Mouse (Mus musculus) midbrain, postnatal 0 days (tissue): ENCODE results near the gene Fgl2. TPM values are rescaled to one million over a fixed set of nuclear protein-coding genes. Genes with fewer than 3 reads are reported as not detected.
"Not testable (repeated sequence)": the region's sequence is repeated elsewhere in the genome, so short reads cannot be mapped to it uniquely, and the experiment has no call there.

Experiments
- ATAC-seq: fragments of 200-750 bp; cut with Nextera tagmentation; 2 replicates; pipeline ENCODE4 v1.8.0; 2017; ENCODE audit warnings: moderate number of reproducible peaks, mild to moderate bottlenecking, moderate TSS enrichment, moderate library complexity; ENCODE audit not compliant: low FRiP score
- DNase-seq: peaks from one replicate; pipeline ENCODE4 v3.0.0-alpha.2; 2015; ENCODE audit warnings: low spot score
- H3K27ac ChIP-seq: fragments of 300-500 bp; sonication (generic); 2 replicates; pipeline ENCODE4 v1.5.1; 2014; ENCODE audit warnings: low read depth, mild to moderate bottlenecking, low read length, mixed read lengths
- H3K27me3 ChIP-seq: fragments of 300-500 bp; sonication (generic); 2 replicates; pipeline ENCODE4 v1.6.1; 2014; ENCODE audit warnings: low read length, control low read depth, mixed read lengths; ENCODE audit not compliant: insufficient read depth
- H3K36me3 ChIP-seq: fragments of 300-500 bp; sonication (generic); 2 replicates; pipeline ENCODE4 v1.6.1; 2014; ENCODE audit warnings: low read length, control low read depth, mixed read lengths; ENCODE audit not compliant: insufficient read depth
- H3K4me1 ChIP-seq: fragments of 300-500 bp; sonication (generic); 2 replicates; pipeline ENCODE4 v1.6.1; 2014; ENCODE audit warnings: mild to moderate bottlenecking, control low read depth, antibody characterized with exemption, low read length, mixed read lengths; ENCODE audit not compliant: insufficient read depth
- H3K4me2 ChIP-seq: fragments of 300-500 bp; sonication (generic); 2 replicates; pipeline ENCODE4 v1.6.1; 2014; ENCODE audit warnings: low read depth, mild to moderate bottlenecking, low read length, mixed read lengths; ENCODE audit not compliant: poor library complexity, severe bottlenecking
- H3K4me3 ChIP-seq: fragments of 300-500 bp; sonication (generic); 2 replicates; pipeline ENCODE4 v1.5.1; 2014; ENCODE audit warnings: low read depth, mild to moderate bottlenecking, low read length, moderate library complexity
- H3K9ac ChIP-seq: fragments of 300-500 bp; sonication (generic); replicated peaks from 2 replicates; pipeline ENCODE4 v1.6.1; 2014; ENCODE audit warnings: mild to moderate bottlenecking, low read length, moderate library complexity, mixed read lengths; ENCODE audit not compliant: poor library complexity, severe bottlenecking
- H3K9me3 ChIP-seq: fragments of 300-500 bp; sonication (generic); 2 replicates; pipeline ENCODE4 v1.6.1; 2016; ENCODE audit warnings: low read length, control low read depth
- CTCF ChIP-seq: IDR thresholded peaks from 2 replicates; pipeline ENCODE4 v1.5.1; 2016; ENCODE audit warnings: antibody characterized with exemption, mild to moderate bottlenecking
- WGBS: fragments of 180-500 bp; shearing (Covaris S2); extraction: QIAGEN DNeasy Blood & Tissue Kit; methylation state at CpG from one replicate; pipeline ENCODE4 v1.1.7; 2014; 5-methylcytosine and 5-hydroxymethylcytosine counted together
- polyA plus RNA-seq: library from polyadenylated mRNA; unstranded; fragments of >200 nt; fragmentation: Nextera tagmentation; extraction: Ambion mirVana; gene quantifications from 2 replicates; pipeline ENCODE4 v1.2.1, GENCODE M21; 2015
- total RNA-seq: library from RNA; depleted of rRNA; stranded (reverse); fragments of >200 nt; gene quantifications from 2 replicates; pipeline ENCODE4 v1.2.3, GENCODE M21; 2014; rRNA removed

Gene Fgl2
- total RNA-seq = 3.0 and 4.1 TPM in 2 replicates
- 1.7 and 1.9 TPM in 2 replicates for polyA plus RNA-seq

DNA sequence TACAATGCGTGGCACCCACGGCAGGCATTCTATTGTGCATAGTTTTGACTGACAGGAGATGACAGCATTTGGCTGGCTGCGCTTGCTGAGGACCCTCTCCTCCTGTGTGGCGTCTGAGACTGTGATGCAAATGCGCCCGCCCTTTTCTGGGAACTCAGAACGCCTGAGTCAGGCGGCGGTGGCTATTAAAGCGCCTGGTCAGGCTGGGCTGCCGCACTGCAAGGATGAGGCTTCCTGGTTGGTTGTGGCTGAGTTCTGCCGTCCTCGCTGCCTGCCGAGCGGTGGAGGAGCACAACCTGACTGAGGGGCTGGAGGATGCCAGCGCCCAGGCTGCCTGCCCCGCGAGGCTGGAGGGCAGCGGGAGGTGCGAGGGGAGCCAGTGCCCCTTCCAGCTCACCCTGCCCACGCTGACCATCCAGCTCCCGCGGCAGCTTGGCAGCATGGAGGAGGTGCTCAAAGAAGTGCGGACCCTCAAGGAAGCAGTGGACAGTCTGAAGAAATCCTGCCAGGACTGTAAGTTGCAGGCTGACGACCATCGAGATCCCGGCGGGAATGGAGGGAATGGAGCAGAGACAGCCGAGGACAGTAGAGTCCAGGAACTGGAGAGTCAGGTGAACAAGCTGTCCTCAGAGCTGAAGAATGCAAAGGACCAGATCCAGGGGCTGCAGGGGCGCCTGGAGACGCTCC is at the start of gene Fgl2:
TSS of gene Fgl2 (plus strand) at position 150 of the 687 bp plus-strand sequence.
- DNase-seq (peak; percentile 84), ATAC-seq (peak; percentile 89)
- Histone ChIP-seq H3K27me3 (no peaks in the 10 kb centered on the region), H3K9ac (peak within 1 kb of the TSS; percentile 60), H3K9me3 (no peaks in the 10 kb centered on the region), H3K27ac (0 out of 2 replicates have a peak within 1 kb of the TSS, but pooled peaks have one; percentile 32), H3K4me3 (peak within 1 kb of the TSS; percentile 41), H3K4me2 (peak within 1 kb of the TSS; percentile 92), H3K4me1 (no peaks in the 10 kb centered on the region), H3K36me3 (no peaks in the 10 kb centered on the region)
- TF ChIP-seq CTCF = no peak
- WGBS = 2% methylated on average over 31 of the region's 31 CpGs

GRCm38 (mm10) chr5:21326494-21326893 is 45.9 kb upstream of the Fgl2 start:
- Histone ChIP-seq H3K4me2 (no peak overlapping the region), H3K36me3 (no peaks in the 10 kb centered on the region), H3K4me1 (no peaks in the 10 kb centered on the region; the same call in 1 of the 2 replicates), H3K9me3 (no peaks in the 10 kb centered on the region), H3K27ac (no peak overlapping the region), H3K27me3 (no peaks in the 10 kb centered on the region), H3K4me3 (no peak overlapping the region), H3K9ac (no peak overlapping the region)
- no peak for ATAC-seq
- peak; percentile 71 for TF ChIP-seq CTCF
- peak; percentile 32 for DNase-seq
- 54% methylated on average over 1 of the region's 1 CpGs for WGBS

DNA sequence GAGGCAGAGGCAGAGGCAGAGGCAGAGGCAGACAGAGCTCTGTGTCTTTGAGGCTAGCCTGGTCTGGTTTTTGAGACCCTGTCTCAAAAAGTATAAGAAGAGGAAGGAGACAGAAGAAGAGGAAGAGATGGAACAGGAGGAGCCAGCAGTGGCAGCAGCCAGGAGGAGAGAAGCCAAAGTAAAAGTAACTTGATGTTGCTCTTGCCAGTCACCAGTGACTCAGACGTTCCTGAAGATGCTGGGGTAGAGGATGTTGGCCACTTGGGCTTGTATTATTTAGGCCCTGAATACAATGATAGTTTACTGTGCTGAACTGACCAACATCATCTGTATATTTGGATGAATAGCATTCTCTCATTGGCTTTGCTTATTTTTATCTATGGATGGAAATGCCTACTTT is 43.9 kb upstream of the Fgl2 start:
- ATAC-seq (no peak), DNase-seq (no peak)
- Histone ChIP-seq H3K27me3 (no peaks in the 10 kb centered on the region), H3K9ac (no peak overlapping the region), H3K27ac (no peak overlapping the region), H3K4me3 (no peak overlapping the region), H3K4me2 (no peak overlapping the region), H3K4me1 (no peaks in the 10 kb centered on the region), H3K36me3 (no peaks in the 10 kb centered on the region), H3K9me3 (no peaks in the 10 kb centered on the region)
- no peak for TF ChIP-seq CTCF
- 86% methylated on average over 1 of the region's 1 CpGs for WGBS

DNA sequence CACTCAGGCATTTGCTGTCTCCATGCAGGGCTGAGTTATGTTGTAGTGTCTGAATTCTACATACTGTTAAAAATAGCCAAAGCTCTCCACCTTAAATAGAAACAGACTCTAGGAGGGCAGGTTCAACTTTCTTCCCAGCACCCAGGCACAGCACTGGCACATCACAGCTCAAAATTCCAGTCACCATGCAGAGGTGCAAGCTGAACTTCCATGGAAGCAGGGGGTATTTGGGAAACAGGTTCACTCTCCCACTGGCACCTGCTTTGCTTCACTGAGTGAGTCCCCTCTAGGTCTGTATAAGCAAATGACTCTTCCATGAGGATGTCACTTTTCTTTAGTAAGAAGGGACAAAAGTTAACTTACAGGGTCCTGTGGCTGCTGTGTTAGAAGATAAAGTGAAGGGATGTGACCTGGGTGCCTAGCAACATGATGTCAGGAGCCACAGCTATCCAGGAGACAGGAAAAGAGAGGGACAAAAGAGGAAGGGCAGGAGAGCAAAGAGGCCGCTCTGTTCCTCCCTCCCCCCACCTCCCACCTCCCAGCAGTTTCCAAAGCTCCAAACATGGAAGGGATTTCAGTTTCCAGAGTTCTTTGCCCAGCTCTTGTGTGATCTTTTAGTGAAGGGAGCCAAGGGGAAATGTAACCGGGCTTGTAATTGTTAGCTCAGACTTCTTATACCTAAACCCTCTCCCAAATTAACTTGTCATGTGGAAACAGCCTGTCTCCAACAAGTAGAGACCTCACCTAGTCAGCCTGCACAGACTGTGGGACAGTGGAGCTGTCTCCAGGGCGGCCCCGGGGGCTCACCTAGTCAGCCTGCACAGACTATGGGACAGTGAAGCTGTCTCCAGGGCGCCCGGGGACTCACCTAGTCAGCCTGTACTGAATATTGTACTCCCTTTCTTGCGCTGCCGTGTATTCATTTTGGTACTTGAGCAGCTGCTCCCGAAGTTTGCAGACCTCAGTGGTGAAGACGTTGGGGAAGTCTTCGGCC is 42.5 kb upstream of the Fgl2 start:
- no peak overlapping the region for H3K4me2 ChIP-seq
- H3K27ac ChIP-seq = no peak overlapping the region
- DNase-seq = no peak
- H3K36me3 ChIP-seq = no peaks in the 10 kb centered on the region
- H3K27me3 ChIP-seq = no peaks in the 10 kb centered on the region
- no peak for ATAC-seq
- no peaks in the 10 kb centered on the region for H3K4me1 ChIP-seq
- H3K9me3 ChIP-seq = no peaks in the 10 kb centered on the region
- TF ChIP-seq CTCF = no peak
- no peak overlapping the region for H3K9ac ChIP-seq
- H3K4me3 ChIP-seq = no peak overlapping the region
- WGBS = 29% methylated on average over 11 of the region's 11 CpGs

- no peaks in the 10 kb centered on the region for H3K36me3 ChIP-seq
- no peaks in the 10 kb centered on the region for H3K4me1 ChIP-seq
- no peak overlapping the region for H3K4me2 ChIP-seq
- no peak overlapping the region for H3K27ac ChIP-seq
- H3K27me3 ChIP-seq = no peaks in the 10 kb centered on the region
- H3K9ac ChIP-seq = no peak overlapping the region
- no peak overlapping the region for H3K4me3 ChIP-seq
- no peaks in the 10 kb centered on the region for H3K9me3 ChIP-seq
- ATAC-seq = no peak
- TF ChIP-seq CTCF = no peak
- DNase-seq = no peak
- WGBS = 85% methylated on average over 5 of the region's 5 CpGs
Measured at GRCm38 (mm10) chr5:21331656-21332055, 40.8 kb upstream of the Fgl2 start.

DNA sequence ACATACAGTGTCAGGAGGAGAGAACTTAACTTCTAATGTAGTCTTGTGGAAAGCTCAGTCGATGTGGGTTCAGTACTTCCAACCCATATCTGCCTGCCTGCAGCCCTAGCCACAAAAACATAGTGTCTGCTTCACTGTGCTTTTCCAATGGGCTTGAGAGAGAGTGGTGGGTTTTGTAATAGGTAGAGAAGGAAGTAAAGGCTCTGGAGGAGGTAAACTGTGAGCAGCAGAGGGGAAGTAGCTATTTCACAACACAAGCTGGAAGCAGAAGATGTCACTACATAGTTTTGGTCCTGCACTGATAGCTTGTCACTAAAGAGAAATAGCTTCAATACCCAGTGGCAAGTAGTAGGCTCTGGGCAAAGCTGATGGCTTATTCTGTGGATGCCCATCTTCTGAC is 40.3 kb upstream of the Fgl2 start:
- 88% methylated on average over 1 of the region's 1 CpGs for WGBS
- no peaks in the 10 kb centered on the region for H3K9me3 ChIP-seq
- no peaks in the 10 kb centered on the region for H3K27me3 ChIP-seq
- H3K36me3 ChIP-seq = no peaks in the 10 kb centered on the region
- no peak overlapping the region for H3K9ac ChIP-seq
- no peak overlapping the region for H3K27ac ChIP-seq
- no peak overlapping the region for H3K4me3 ChIP-seq
- no peak for ATAC-seq
- no peak overlapping the region for H3K4me2 ChIP-seq
- no peak for DNase-seq
- H3K4me1 ChIP-seq = no peaks in the 10 kb centered on the region
- no peak for TF ChIP-seq CTCF

DNA sequence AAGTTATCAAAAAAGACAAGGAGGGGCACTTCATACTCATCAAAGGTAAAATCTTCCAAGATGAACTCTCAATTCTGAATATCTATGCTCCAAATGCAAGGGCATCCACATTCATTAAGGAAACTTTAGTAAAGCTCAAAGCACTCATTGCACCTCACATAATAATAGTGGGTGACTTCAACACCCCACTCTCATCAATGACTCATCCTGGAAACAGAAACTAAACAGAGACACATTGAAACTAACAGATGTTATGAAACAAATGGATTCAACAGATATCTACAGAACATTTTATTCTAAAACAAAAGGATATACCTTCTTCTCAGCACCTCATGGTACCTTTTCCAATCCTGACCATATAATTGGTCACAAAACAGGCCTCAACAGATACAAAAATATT is 30.2 kb upstream of the Fgl2 start:
- H3K4me3 ChIP-seq, H3K27me3 ChIP-seq, H3K36me3 ChIP-seq, H3K4me1 ChIP-seq, H3K9me3 ChIP-seq, H3K9ac ChIP-seq, H3K27ac ChIP-seq, ATAC-seq, H3K4me2 ChIP-seq, DNase-seq: not testable (repeated sequence)
